Mouse (Mus musculus): ENCODE measurements at regions not wholly inside any gene's neighbourhood (a gene's known extent, or its start where the extent isn't known, plus 50 kb on each side); places are given as distances from the start of the nearest gene placed in this dataset.

DNA sequence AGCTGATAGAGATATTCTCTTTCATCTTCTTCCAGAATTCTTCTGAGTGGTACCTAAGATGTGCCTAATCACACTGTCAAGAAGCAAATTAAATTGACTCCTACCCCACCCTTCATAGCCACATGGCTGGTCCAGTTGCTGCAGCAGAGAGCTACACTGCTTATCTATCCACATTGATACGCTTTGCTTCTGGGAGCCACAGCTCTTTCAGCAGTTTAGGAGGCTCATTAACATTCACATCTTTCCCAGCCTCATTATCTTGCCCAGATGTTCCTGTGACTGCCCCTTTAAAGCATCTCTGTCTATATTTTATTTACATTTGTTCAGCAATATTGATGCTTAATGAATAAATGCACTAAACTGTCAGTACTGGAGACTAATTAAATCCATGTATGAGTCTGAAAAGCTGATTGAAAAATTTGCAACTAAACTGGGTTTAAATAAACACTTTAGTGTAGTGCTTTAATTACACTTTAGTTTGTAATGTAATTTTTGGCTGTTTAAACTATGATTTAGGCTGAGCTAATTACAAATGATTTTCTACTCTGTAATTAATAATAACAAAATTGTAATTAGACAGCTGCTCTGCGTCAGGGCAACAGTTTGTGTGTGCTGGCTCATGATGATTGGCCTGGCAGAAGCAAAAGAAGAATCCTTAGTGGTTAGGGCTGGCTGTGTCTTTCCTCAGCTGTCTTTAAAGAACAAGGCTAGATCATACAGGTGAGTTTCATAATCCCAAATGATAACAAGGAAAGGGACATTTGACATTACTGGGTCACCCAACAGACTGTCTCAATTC, 632.5 kb upstream of the Tle4 start:
- no peak for DNase-seq (ENCODE audit: low spot score)

GRCm38 (mm10) chr19:15217387-15217786, 619.5 kb upstream of the Tle4 start:
- DNase-seq (ENCODE audit: low spot score): no peak

DNA sequence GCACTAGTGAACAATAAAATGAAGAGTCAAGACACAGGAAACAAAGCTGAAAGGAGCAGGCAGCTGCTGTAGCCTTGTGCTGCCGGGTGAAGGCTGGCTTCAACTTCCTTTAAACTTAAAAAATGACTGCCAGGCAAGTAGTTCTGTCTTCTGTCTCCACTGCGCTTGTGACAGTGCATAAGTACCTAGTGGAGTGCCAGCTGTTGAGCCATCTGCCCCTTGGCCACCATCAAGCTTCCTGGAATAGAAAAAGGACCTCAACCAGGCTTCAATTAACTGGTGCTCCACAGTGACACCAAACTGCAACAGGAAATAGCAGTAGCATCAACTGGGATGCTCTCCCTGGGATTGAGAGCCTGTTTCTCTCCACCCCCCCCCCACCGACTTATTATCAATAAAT, 616.8 kb upstream of the Tle4 start:
- DNase-seq (ENCODE audit: low spot score): no peak

GRCm38 (mm10) chr19:15212881-15213280, 615.0 kb upstream of the Tle4 start:
- no peak for DNase-seq (ENCODE audit: low spot score)

- no peak for DNase-seq (ENCODE audit: low spot score)
These were observed 605.2 kb upstream of the Tle4 start for GRCm38 (mm10) chr19:15203039-15203438.

- no peak for DNase-seq (ENCODE audit: low spot score)
These were observed 603.4 kb upstream of the Tle4 start for GRCm38 (mm10) chr19:15201262-15201661.

GRCm38 (mm10) chr19:15200792-15201191, 602.9 kb upstream of the Tle4 start:
- DNase-seq (ENCODE audit: low spot score): no peak

DNA sequence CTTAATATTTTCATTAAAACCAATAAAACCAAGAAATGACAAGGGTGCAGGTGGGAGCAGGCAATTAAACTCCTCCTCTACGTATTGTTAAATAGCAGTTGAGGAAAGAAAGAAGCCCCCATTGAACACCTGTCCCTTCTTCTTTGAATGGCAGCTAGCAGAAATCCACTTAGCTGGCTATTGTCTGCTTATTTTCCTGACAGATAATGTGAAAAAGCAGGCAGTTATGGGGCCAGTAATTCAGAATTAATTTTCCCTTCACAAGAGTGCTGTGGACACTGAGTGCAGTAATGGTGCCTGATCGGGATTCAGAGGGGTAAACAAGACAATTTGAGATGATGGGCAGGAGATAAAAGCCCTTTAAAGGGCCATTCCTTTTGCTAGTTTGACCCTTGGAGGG, 602.5 kb upstream of the Tle4 start:
- DNase-seq (ENCODE audit: low spot score): no peak

- no peak for DNase-seq (ENCODE audit: low spot score)
These were observed 601.8 kb upstream of the Tle4 start for GRCm38 (mm10) chr19:15199692-15200091.

DNA sequence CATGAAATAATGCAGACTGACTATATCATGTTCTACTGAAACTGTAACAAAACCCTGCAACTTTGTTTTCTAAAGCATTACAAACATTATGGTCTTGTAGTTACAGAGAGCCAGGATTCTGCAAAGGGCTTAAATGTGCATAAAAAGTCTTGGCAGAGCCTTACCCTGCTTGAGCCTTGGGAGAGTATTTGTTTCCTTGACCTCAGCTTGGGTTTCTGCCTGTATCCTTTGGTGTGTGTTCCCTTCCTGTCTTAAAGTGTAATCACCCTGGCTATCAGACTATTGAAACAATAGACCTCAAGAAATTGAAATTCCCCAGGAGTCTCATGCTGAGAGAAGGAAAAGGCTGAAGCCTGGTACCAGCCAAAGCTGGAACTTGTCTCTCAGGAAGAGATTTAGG, 577.4 kb upstream of the Tle4 start:
- DNase-seq (ENCODE audit: low spot score): no peak

DNA sequence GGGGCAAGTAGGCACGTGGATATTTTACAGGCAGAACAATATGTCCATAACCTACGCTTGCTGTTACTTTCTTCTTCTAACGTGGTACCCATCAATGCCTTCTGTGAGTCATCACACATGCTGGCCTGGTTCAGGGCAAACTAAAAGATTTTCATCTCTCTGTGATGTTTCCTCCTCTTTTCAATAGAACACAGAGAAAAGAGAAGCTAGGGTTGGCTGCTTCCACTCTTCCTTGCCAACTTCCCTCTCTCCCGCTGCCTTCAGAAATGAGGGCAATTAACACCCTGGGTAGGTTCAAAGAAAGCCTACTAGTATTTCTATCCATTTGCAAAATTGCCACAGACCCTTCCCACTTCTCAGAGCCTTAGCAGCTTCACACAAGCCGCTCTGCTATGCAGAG, 575.5 kb upstream of the Tle4 start:
- no peak for DNase-seq (ENCODE audit: low spot score)

GRCm38 (mm10) chr19:15167184-15167583, 569.3 kb upstream of the Tle4 start:
- DNase-seq (ENCODE audit: low spot score): no peak

- DNase-seq (ENCODE audit: low spot score): no peak
These were observed 562.8 kb upstream of the Tle4 start for GRCm38 (mm10) chr19:15160641-15161040.

DNA sequence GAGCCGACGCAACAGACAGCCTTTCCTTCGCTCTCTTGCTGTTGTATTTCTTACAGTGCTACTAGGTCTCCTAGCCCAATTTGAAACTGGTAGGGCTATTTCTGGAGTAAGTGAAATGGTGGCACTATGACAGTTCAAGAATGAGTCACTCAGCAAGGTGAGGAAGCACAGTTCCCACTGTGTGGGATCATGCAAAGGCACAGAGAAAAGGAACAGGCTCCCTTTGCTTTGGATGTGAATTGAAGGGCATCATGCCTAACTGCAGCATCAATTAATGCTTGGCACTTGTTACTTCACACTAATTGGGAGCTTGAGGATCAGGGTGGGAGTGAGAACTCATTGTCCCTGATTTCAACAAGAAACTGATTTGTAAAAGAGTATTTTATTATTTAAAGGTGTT, 560.8 kb upstream of the Tle4 start:
- DNase-seq (ENCODE audit: low spot score): no peak

- DNase-seq (ENCODE audit: low spot score): no peak
These were observed 560.3 kb upstream of the Tle4 start for GRCm38 (mm10) chr19:15158177-15158576.

DNA sequence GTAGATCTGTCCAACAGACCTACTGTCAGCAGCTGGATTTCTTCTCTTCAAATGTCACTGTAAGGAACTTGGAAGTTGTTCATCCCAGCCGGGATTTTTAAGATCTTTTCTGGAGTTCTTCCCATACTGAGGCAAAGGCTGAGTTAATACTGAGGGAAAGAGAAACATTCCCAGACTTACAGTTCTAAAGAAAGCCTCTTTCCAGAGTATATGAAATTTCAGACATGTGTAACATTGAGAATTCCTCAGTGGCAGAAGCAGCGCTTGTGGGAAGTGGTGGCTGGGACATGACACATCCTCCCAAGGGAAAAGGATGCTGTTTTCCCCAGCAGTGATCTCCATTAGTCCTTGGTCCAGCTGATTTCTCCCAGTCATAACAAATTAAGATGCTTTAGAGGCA, 556.8 kb upstream of the Tle4 start:
- DNase-seq (ENCODE audit: low spot score): peak; percentile 23

- no peak for DNase-seq (ENCODE audit: low spot score)
These were observed 548.5 kb upstream of the Tle4 start for GRCm38 (mm10) chr19:15146325-15146724.

- DNase-seq (ENCODE audit: low spot score): peak; percentile 13
These were observed 529.3 kb upstream of the Tle4 start for GRCm38 (mm10) chr19:15127122-15127521.

DNA sequence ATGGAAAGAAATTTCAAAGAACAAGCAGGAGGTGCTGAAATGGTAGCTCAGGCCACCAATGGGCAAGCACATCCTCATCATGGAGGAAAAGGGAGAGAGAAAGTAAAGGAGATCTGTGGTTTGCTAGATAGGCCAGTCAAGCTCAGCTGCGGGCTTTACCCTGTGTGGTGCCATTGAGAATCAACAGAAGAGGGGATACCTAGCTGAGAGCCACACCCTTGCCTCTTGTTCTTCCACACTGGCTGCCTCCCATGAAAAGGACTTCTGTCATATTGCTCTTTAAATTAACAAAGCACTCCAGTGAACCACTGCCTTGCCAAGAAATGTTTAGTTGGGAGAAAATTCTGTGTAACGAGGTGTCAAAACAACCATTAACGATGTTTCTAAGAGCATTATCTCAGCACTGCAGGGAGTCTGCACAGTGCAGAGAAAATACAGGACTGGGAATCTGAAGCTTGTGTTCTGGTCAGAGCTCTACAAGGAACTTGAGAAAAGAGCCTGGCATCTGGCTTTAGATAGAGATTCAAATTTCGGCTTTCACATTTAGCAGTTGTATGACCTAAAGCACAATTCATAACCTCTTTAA, 510.7 kb upstream of the Tle4 start:
- no peak for DNase-seq (ENCODE audit: low spot score)

- DNase-seq (ENCODE audit: low spot score): no peak
These were observed 497.2 kb upstream of the Tle4 start for GRCm38 (mm10) chr19:15095054-15095453.

GRCm38 (mm10) chr19:15093534-15093933, 495.7 kb upstream of the Tle4 start:
- DNase-seq (ENCODE audit: low spot score): no peak

DNA sequence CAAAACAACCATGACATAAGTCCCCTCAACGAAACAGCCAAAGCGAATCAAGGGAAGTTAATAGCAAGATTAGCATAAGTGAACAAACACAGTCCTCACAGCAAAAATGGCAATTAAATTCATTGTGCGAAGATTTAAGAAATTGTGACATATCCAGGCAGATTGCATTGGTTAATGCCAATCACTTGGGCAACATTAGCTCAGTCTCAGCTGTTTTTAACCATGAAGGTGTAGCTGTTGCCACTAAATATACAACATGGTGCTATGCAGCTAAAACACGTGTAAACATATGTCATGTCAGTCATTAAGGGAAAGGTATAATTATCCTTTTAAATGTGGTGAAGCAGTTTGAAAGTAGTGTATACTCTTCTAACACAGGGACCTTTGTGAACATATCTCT, 482.8 kb upstream of the Tle4 start:
- no peak for DNase-seq (ENCODE audit: low spot score)

DNA sequence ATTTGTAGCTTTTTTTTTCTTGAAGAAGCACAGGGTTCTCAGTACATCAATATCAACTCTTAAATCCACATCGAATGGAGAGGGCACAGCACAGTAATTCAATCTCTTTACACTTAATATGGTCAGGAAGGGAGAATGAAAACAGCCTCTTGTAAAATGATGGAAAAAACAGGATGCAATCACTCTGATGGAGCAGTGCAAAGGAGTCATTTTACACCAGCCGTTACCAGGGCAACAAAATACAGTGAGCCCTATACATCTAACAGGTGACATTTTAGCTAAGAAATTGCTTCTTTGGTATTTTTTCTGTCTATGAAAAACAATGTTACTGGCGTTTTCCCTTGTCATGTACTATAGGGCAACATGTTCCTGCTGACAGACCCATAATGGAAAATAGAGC, 459.9 kb upstream of the Tle4 start:
- DNase-seq (ENCODE audit: low spot score): no peak

GRCm38 (mm10) chr19:15053582-15054141, 455.8 kb upstream of the Tle4 start:
- DNase-seq (ENCODE audit: low spot score): peak; percentile 48

Data from MN1 (cell line).